Mouse (Mus musculus) thymus, postnatal 4 days (tissue): ENCODE measurements at regions not wholly inside any gene's neighbourhood (a gene's known extent, or its start where the extent isn't known, plus 50 kb on each side); places are given as distances from the start of the nearest gene placed in this dataset.

ENCODE experiments used
- DNase-seq: peaks from one replicate; pipeline ENCODE4 v3.0.0; 2021

- DNase-seq = no peak
These were observed 177.0 kb downstream of the Rps12 start for GRCm38 (mm10) chr10:23610046-23610445.

DNA sequence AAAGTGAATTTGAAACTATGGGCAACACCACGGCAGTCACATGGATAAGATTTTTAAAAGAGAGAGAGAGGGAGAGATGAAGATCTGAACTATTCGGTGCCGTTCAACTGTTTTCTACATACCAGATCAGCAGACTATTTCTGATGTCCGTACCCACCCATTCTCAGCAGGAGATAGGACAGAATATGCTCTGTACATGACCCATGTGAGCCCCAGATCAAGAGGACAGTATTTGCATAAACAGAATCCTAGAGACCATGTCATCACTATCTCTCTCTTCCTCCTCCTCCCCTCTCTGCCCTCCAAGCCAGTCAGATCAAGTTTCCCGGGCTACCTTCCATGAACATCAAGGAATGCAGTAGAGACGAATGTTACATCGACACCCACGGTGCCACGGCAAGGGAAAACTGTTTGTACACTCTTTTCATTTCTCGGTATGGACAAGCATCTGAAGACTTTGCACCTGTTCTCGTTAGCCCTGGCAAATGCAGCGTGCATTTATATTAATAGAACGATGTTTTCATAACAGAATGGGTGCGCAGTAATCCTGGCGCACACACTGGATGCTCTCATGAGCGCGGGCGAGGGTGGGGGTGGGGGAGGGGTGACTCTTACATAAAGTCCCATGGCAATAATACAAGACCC lies 177.7 kb downstream of the Rps12 start:
- DNase-seq = no peak

DNA sequence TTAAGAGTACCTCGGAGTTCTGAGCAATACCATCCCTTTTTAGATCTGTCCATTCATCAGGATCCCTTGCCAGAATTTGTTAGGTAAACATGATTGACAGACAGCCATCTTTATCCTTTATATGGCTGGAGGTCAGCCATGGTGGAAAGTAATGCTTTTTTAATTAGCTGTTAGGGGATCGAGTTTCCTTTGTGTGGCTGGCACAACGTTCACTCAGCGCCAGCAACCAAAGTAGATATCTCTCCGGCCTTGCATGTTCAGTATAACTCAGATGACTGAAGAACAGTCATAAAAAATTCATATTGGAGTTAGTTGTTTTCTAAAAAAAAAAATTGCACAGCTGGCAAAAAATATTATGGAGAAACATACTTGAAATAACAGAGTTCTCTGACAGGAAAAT lies 186.4 kb downstream of the Rps12 start:
- no peak for DNase-seq

DNA sequence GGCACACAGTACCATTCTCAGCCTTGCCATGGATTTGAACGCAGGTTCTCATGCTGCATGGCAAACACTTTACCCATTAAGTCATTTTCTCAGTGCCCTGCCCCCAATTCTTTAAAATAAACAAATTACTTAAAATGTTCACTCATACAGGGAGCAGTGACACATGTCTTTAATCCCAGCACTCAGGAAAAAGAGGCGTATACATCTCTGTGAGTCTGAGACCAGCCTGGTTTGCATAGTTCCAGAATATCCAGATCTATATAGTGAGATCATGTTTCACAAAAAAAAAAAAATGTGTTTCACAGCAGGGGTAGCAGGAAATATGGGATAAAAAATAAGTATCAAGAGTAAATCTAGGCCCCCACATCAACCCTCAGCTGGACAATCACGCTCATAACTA lies 191.5 kb downstream of the Rps12 start:
- no peak for DNase-seq

- no peak for DNase-seq
These were observed 206.8 kb downstream of the Rps12 start for GRCm38 (mm10) chr10:23580230-23580629.

- DNase-seq = no peak
These were observed 216.1 kb downstream of the Rps12 start for GRCm38 (mm10) chr10:23571013-23571412.

- no peak for DNase-seq
These were observed 217.7 kb downstream of the Rps12 start for GRCm38 (mm10) chr10:23569386-23569785.

DNA sequence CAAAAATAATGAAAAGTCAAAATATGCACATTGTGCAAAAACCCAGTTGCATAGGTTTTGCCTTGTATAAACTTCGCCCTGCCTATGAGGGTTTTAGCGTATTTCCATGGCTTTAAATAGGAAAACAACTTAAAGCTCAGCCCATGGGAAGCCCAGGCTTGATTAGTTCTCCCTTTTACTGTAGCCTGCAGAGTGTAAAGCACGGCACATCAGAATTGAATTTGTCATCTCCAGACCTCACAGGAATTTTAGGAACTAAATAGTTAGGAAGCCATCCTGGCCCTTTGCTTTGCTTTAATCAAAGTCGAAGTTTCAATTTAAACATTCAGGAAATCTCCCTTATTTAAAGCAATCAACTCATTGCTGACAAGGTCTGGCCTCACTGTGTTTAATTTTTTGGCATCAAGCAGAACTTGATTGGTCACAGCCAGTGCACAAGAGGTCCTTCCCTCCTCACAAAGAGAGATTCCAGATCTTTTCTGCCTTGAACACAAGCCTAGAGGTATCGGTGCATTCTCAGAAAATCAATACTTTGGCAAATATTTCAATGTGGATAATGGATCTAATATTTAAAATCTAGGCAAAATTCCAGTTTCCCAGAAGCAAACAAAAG lies 211.8 kb upstream of the Eya4 start:
- no peak for DNase-seq

GRCm38 (mm10) chr10:23559980-23560658 lies 209.5 kb upstream of the Eya4 start:
- DNase-seq = no peak

- DNase-seq = no peak
These were observed 207.2 kb upstream of the Eya4 start for GRCm38 (mm10) chr10:23557828-23558227.

DNA sequence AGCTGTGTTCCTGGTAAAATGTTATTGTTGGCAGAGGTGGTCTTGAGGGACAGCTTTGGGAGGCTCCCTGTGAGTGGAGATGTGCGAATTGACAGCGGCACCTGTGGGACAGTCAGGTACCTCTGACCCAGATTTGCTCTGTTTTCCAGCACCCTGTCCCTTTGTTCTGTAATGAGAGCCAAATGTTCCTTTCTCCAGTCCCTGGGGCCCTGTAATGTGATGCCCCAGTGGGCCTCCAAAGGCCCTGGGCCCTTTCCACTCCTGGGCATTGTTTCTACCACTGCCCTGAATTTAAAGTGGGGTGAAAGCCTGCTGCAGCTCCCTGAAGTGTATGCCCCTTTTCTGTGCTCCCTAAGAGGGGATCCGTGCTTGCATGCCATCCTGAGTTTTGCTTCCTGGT lies 198.6 kb upstream of the Eya4 start:
- no peak for DNase-seq

- no peak for DNase-seq
These were observed 197.7 kb upstream of the Eya4 start for GRCm38 (mm10) chr10:23548322-23548721.

DNA sequence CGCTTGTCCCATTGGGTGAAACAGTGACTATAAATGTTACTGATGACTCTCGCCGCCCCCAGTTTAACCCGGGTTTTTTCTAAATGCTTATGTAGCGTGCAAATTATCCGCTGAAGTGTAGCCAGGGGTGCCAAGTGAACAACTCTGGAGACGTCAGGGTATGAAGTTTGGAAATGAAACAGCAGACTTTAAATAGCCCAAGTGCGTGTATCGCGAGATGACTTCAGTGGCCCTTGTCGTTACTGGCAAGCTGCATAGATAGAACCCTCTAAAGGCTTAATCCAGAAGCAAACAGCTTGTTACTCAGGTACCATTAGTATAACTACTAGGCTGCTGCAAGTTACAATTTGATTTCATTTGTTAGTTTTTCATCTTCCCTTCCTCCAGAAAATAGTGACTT lies 192.1 kb upstream of the Eya4 start:
- no peak for DNase-seq

DNA sequence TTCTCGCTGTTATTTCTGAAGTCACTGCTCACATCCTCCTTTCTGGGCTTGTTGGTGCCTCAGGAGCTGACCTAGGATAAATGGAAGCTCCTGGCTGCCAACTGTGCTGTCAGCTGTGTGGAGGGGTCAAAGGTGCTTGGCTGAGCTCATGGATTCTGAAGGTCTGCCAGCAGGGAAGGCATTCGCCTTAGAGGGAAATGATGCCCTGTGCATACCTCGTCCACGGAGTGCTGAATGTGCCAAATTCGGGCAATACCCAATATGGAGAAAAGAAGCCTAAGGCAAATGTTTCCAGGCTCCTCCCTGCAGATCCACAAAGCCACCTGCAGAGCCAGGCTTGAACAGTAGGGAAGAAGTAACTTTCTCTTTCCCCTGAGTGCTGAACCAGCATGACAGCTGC lies 191.3 kb upstream of the Eya4 start:
- no peak for DNase-seq

- DNase-seq = no peak
These were observed 184.1 kb upstream of the Eya4 start for GRCm38 (mm10) chr10:23534636-23535035.

DNA sequence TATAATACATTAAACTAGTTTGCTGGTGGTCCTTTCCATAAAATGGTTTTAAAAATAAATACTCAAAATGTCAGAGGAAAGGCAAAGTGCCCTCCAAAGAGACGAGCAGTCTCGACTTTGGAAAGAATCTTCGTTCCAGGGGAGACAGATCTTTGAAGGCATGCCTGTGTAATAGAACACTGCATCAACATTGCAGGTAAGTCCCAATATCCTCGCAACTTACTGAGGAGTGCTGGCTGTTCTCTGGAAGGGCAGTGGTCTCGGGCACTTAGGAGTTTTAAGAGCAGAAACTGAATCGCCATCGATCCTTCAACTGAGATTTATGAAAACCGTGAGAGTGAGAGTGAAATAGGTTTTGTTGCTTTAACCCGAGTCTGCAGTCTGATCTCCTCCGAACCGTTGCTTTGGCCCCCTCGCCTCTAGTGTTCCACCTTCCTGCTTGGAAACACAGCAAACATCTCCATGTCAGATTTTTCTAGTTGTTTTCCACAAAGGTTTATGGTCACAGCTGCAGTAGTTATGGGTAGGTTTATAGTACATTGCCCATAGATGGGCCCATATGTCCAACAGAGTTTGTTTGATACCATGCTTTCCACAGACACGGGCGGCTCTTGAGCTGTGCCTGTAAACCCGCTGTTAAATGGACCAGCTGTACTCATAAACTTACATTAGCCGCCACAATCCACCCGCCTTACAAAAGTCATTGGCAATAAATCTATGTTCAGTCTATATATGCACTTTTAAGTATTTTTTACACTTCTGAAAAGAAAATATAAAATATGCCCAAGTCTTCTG lies 181.6 kb upstream of the Eya4 start:
- no peak for DNase-seq

GRCm38 (mm10) chr10:23530715-23531114 lies 180.1 kb upstream of the Eya4 start:
- no peak for DNase-seq

DNA sequence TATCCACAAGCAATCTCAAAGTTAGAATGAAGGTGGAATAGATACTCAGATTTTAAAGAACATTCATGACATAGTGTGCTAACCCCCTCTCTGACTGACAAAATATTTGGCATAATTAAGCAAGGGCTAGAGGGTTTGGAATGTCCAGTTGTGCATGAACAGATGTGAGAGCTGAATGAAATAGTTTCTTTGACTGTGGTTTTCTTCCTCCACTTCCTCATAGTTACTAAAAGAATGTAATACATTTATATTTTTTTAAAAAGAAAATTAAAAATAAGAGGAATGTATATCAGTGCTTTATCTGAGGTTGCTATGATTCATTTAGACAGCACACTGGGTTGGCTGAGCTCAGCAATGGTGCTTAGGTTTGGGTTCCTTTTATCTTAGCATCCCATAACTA lies 176.2 kb upstream of the Eya4 start:
- DNase-seq = no peak

GRCm38 (mm10) chr10:23522664-23523063 lies 172.1 kb upstream of the Eya4 start:
- no peak for DNase-seq

DNA sequence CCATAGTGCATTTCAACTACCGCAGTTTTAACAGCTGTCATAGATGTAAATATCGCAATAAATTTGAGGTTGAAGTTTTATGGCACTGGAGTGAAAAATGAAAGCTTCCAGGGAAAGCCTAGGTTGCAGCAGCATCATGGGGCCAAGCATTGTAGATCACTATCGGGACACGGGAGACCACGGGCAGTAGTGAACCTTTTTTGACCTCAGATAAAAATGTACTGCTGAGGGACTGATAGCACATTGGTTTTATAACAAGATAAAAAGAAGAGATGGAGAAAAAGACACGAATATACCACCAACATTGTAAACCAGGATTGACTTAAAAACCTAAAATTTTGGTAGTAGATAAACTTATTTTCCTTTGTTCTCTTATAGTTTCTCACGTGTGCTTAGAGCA lies 143.1 kb upstream of the Eya4 start:
- DNase-seq = no peak

- no peak for DNase-seq
These were observed 142.4 kb upstream of the Eya4 start for GRCm38 (mm10) chr10:23492971-23493370.

- no peak for DNase-seq
These were observed 138.4 kb upstream of the Eya4 start for GRCm38 (mm10) chr10:23488996-23489395.

- no peak for DNase-seq
These were observed 129.9 kb upstream of the Eya4 start for GRCm38 (mm10) chr10:23480474-23480873.

DNA sequence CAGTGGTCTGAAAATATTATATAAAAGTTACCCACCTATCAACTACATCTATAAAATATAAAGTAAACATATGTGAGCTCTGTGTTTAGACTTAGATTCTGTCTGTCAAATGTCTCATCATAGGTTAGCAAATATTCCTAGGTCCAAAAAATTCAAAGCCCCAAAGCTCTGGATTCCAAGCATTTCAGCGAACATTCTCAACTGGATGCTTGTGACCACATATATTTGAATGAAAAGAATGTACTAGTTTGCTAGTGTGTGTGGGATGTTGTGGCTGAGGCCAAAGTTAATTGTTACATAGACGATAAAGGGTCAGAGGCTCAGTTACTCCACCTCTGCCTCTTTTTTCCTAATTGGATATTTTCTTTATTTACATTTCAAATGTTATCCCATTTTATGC lies 128.3 kb upstream of the Eya4 start:
- DNase-seq = no peak
